Mouse (Mus musculus) heart, embryonic 12.5 days (tissue): ENCODE results near the gene Efhd1. TPM values are rescaled to one million over a fixed set of nuclear protein-coding genes. Genes with fewer than 3 reads are reported as not detected.

ENCODE experiments used
- ATAC-seq: fragments of 200-750 bp; cut with Nextera tagmentation; 2 replicates; pipeline ENCODE4 v1.8.0; 2017; ENCODE audit warnings: moderate TSS enrichment, moderate library complexity; ENCODE audit not compliant: insufficient number of reproducible peaks, low FRiP score
- H3K27ac ChIP-seq: fragments of 300-500 bp; sonication (generic); 2 replicates; pipeline ENCODE4 v1.5.1; 2016; ENCODE audit warnings: mild to moderate bottlenecking, moderate library complexity; ENCODE audit not compliant: poor library complexity, severe bottlenecking
- H3K27me3 ChIP-seq: fragments of 300-500 bp; sonication (generic); replicated peaks from 2 replicates; pipeline ENCODE4 v1.6.1; 2016; ENCODE audit warnings: mild to moderate bottlenecking, moderate library complexity
- H3K36me3 ChIP-seq: fragments of 300-500 bp; sonication (generic); 2 replicates; pipeline ENCODE4 v1.6.1; 2016; ENCODE audit warnings: mild to moderate bottlenecking, moderate library complexity
- H3K4me1 ChIP-seq: fragments of 300-500 bp; sonication (generic); replicated peaks from 2 replicates; pipeline ENCODE4 v1.6.1; 2016; ENCODE audit warnings: mild to moderate bottlenecking
- H3K4me2 ChIP-seq: fragments of 300-500 bp; sonication (generic); 2 replicates; pipeline ENCODE4 v1.6.1; 2016; ENCODE audit warnings: mild to moderate bottlenecking, moderate library complexity
- H3K4me3 ChIP-seq: fragments of 300-500 bp; sonication (generic); 2 replicates; pipeline ENCODE4 v1.5.1; 2016; ENCODE audit warnings: mild to moderate bottlenecking
- H3K9ac ChIP-seq: fragments of 300-500 bp; sonication (generic); 2 replicates; pipeline ENCODE4 v1.6.1; 2016; ENCODE audit warnings: mild to moderate bottlenecking, moderate library complexity
- H3K9me3 ChIP-seq: fragments of 300-500 bp; sonication (generic); replicated peaks from 2 replicates; pipeline ENCODE4 v1.6.1; 2016; ENCODE audit warnings: mild to moderate bottlenecking, moderate library complexity
- WGBS: fragments of 180-500 bp; shearing (Covaris S2); methylation state at CpG from one replicate; pipeline ENCODE4 v1.1.7; 2016; 5-methylcytosine and 5-hydroxymethylcytosine counted together
- polyA plus RNA-seq: library from polyadenylated mRNA; unstranded; fragments of >200 nt; fragmentation: Nextera tagmentation; extraction: Ambion mirVana; gene quantifications from 2 replicates; pipeline ENCODE4 v1.2.1, GENCODE M21; 2016

The Efhd1 gene
- polyA plus RNA-seq, 1 experiment from 2014 or later, result 0.47 TPM

DNA sequence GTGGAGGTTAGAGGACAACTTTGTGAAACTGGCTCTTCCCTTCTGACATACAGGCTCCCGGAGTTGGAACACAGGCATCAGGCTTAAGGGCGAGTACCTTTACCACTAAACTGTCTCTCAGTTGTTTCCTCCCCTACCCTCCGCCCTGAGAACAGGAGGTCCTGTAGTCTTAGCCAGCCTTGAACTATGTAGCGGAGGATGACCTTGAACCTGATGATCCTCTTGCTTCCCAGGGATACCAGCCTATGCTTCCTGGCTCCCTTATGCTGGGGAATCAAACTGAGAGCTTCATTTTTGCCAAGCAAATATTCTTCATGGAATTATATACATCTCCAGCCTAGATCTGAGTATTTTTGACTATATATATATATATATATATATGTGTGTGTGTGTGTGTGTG lies 67.6 kb downstream of the Efhd1 start:
- Histone ChIP-seq H3K4me1 (no peaks in the 10 kb centered on the region), H3K9ac (no peak overlapping the region), H3K4me3 (no peak overlapping the region), H3K9me3 (no peaks in the 10 kb centered on the region), H3K27me3 (no peaks in the 10 kb centered on the region), H3K4me2 (no peak overlapping the region), H3K36me3 (peaks cover 21% of the 10 kb centered on the region), H3K27ac (no peak overlapping the region)
- ATAC-seq, result no peak
- 99% methylated on average over 4 of the region's 4 CpGs for WGBS

DNA sequence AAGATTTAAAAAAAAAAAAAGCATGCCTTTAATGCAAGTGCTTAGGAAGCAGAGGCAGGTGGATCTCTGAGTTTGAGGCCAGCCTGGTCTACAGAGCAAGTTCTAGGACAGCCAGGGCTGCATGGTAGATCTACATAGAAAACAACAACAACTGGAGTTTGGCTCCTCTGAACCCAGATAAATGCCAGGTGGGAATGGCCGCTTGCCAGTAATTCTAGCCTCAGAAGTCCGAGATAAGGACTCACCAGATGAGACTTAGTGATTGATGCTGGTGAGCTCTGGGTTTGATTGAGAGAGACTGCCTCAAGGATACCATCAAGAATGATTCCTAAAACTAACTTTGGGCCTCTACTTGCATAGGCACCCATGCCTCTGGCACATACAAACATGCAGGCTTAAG lies 86.4 kb downstream of the Efhd1 start:
- Histone ChIP-seq H3K36me3 (peaks cover 11% of the 10 kb centered on the region; the same call in 1 of the 2 replicates), H3K4me2 (no peak overlapping the region), H3K9me3 (no peaks in the 10 kb centered on the region), H3K4me3 (no peak overlapping the region), H3K4me1 (0 out of 2 replicates have a peak, but pooled peaks cover 3% of the 10 kb centered on the region), H3K27me3 (no peaks in the 10 kb centered on the region), H3K27ac (no peak overlapping the region), H3K9ac (no peak overlapping the region)
- WGBS, result 74% methylated on average over 2 of the region's 2 CpGs
- ATAC-seq, result no peak

DNA sequence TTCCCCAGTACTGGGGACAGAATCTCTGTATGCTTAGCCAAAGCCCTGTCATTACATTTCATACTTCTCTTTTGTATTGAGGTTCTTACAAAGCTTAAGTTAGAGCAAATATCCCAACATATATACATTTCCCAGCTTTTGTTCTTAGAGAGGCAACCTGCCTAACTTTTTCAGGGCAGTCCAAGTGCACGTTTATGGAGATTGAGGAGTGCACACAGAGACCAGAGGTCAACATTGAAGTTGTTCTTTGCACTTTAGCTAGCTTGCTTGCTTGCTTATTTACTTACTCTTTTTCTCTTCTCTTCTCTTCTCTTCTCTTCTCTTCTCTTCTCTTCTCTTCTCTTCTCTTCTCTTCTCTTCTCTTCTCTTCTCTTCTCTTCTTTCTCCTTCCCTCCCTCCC lies 96.1 kb downstream of the Efhd1 start:
- Histone ChIP-seq H3K36me3 (peaks cover 12% of the 10 kb centered on the region), H3K27ac (no peak overlapping the region), H3K4me3 (no peak overlapping the region), H3K9me3 (no peaks in the 10 kb centered on the region), H3K4me1 (no peaks in the 10 kb centered on the region), H3K4me2 (no peak overlapping the region), H3K9ac (no peak overlapping the region), H3K27me3 (no peaks in the 10 kb centered on the region)
- 80% methylated on average over 1 of the region's 1 CpGs for WGBS
- no peak for ATAC-seq

Other genes starting within 250 kb of the Efhd1 start
- gene Alppl2, start 174.4 kb upstream of the Efhd1 start, polyA plus RNA-seq, result not detected in 2 replicates
- gene Alpi, start 162.8 kb upstream of the Efhd1 start, polyA plus RNA-seq, result not detected in 2 replicates
- gene Akp3, start 139.4 kb upstream of the Efhd1 start, polyA plus RNA-seq, result not detected in 2 replicates
- 0.22 and 0.50 TPM in 2 replicates for gene Ecel1, start 107.8 kb upstream of the Efhd1 start, polyA plus RNA-seq
- not detected in 2 replicates for gene Prss56, start 81.0 kb upstream of the Efhd1 start, polyA plus RNA-seq
- 0.08 TPM in 1 of 2 replicates, not detected in the other for gene Chrnd, start 73.8 kb upstream of the Efhd1 start, polyA plus RNA-seq
- 0.73 and 1.8 TPM in 2 replicates for gene Chrng, start 59.7 kb upstream of the Efhd1 start, polyA plus RNA-seq
- gene Eif4e2, start 50.4 kb upstream of the Efhd1 start, polyA plus RNA-seq, result 141 and 145 TPM in 2 replicates
- gene Gigyf2, start 62.6 kb downstream of the Efhd1 start, polyA plus RNA-seq, result 31.4 and 35.1 TPM in 2 replicates
- gene Kcnj13, start 130.4 kb downstream of the Efhd1 start, polyA plus RNA-seq, result 0.18 TPM in 1 of 2 replicates, not detected in the other
- not detected in 2 replicates for gene Snorc, start 205.9 kb downstream of the Efhd1 start, polyA plus RNA-seq
- not detected in 2 replicates for gene Neu2, start 245.5 kb downstream of the Efhd1 start, polyA plus RNA-seq